Mouse (Mus musculus) lung, adult 2 months (tissue): ENCODE results near the gene Stk26.

Source experiments
- CTCF ChIP-seq: fragments of 200-500 bp; IDR thresholded peaks from 2 replicates; pipeline ENCODE4 v1.5.1; 2011; ENCODE audit warnings: mild to moderate bottlenecking, low read length, control low read depth; ENCODE audit not compliant: insufficient read depth
- POLR2A ChIP-seq: fragments of 200-500 bp; IDR thresholded peaks from 2 replicates; pipeline ENCODE4 v1.6.1; 2011; ENCODE audit warnings: low read depth, mild to moderate bottlenecking, control low read depth, low read length, borderline replicate concordance; ENCODE audit errors: extremely low read depth

GRCm38 (mm10) chrX:50842046-50842445 is 1.2 kb downstream of the Stk26 start:
- TF ChIP-seq CTCF (no peak), POLR2A (no peak)
